Mouse (Mus musculus): ENCODE measurements around the gene Cox7a1. TPM values are rescaled to one million over a fixed set of nuclear protein-coding genes. Genes with fewer than 3 reads are reported as not detected.
A peak's percentile ranks its signal among the peaks of the same experiment; 100 is the strongest.

Cox7a1 gene
- total and polyA plus RNA-seq, 2 experiments from 2014 or later, result 816 to 1,339 TPM

GRCm38 (mm10) chr7:30184641-30185348 is 851 bp downstream of the Cox7a1 start:
- Histone ChIP-seq H3K4me1 (ENCODE audit: control insufficient read depth, insufficient read depth) (0 out of 2 replicates have a peak, but pooled peaks cover 6% of the 10 kb centered on the region), H3K4me3 (ENCODE audit: low read depth, low read length) (peak overlapping the region; percentile 62), H3K4me2 (ENCODE audit: low read depth, low read length) (peak overlapping the region; percentile 76), H3K27me3 (ENCODE audit: control insufficient read depth, insufficient read depth, low read length) (no peaks in the 10 kb centered on the region), H3K36me3 (replicated peaks; ENCODE audit: control insufficient read depth, insufficient read depth, low read length) (peaks cover 33% of the 10 kb centered on the region), H3K9me3 (replicated peaks; ENCODE audit: control insufficient read depth, low read length) (no peaks in the 10 kb centered on the region), H3K9ac (replicated peaks; ENCODE audit: low read depth, low read length) (peak overlapping the region; percentile 69), H3K27ac (ENCODE audit: low read depth) (peak overlapping the region; percentile 73)
- ATAC-seq (ENCODE audit: insufficient read depth, low read depth) (peak; percentile 12; the same call in 1 of the 2 replicates), DNase-seq (ENCODE audit: low spot score) (no peak)
- 61% methylated on average over 13 of the region's 13 CpGs for WGBS
- TF ChIP-seq EP300 (IDR thresholded peaks at IDR 0.05; ENCODE audit: low read depth) (no peak), CTCF (IDR thresholded peaks at IDR 0.05; ENCODE audit: low read depth) (no peak)

- 71% methylated on average over 12 of the region's 12 CpGs for WGBS
- no peaks in the 10 kb centered on the region for H3K9me3 ChIP-seq (replicated peaks; ENCODE audit: control insufficient read depth, low read length)
- H3K4me3 ChIP-seq (ENCODE audit: low read depth, low read length), result no peak overlapping the region
- no peaks in the 10 kb centered on the region for H3K27me3 ChIP-seq (ENCODE audit: control insufficient read depth, insufficient read depth, low read length)
- ATAC-seq (ENCODE audit: insufficient read depth, low read depth) (no peak), DNase-seq (ENCODE audit: low spot score) (no peak)
- H3K4me2 ChIP-seq (ENCODE audit: low read depth, low read length), result no peak overlapping the region
- H3K27ac ChIP-seq (ENCODE audit: low read depth), result no peak overlapping the region
- H3K36me3 ChIP-seq (replicated peaks; ENCODE audit: control insufficient read depth, insufficient read depth, low read length), result peaks cover 60% of the 10 kb centered on the region
- no peak overlapping the region for H3K9ac ChIP-seq (replicated peaks; ENCODE audit: low read depth, low read length)
- H3K4me1 ChIP-seq (ENCODE audit: control insufficient read depth, insufficient read depth), result 0 out of 2 replicates have a peak, but pooled peaks cover 11% of the 10 kb centered on the region
- TF ChIP-seq EP300 (IDR thresholded peaks at IDR 0.05; ENCODE audit: low read depth) (no peak), CTCF (IDR thresholded peaks at IDR 0.05; ENCODE audit: low read depth) (no peak)
Observed at GRCm38 (mm10) chr7:30188344-30189115, 4.6 kb downstream of the Cox7a1 start.

- TF ChIP-seq CTCF (IDR thresholded peaks at IDR 0.05; ENCODE audit: low read depth), result no peak
- no peak for TF ChIP-seq EP300 (IDR thresholded peaks at IDR 0.05; ENCODE audit: low read depth)
- no peak overlapping the region for H3K9ac ChIP-seq (replicated peaks; ENCODE audit: low read depth, low read length)
- 0 out of 2 replicates have a peak, but pooled peaks cover 11% of the 10 kb centered on the region for H3K4me1 ChIP-seq (ENCODE audit: control insufficient read depth, insufficient read depth)
- ATAC-seq (ENCODE audit: insufficient read depth, low read depth), result no peak
- no peaks in the 10 kb centered on the region for H3K27me3 ChIP-seq (ENCODE audit: control insufficient read depth, insufficient read depth, low read length)
- no peak for DNase-seq (ENCODE audit: low spot score)
- H3K9me3 ChIP-seq (replicated peaks; ENCODE audit: control insufficient read depth, low read length), result no peaks in the 10 kb centered on the region
- 70% methylated on average over 4 of the region's 4 CpGs for WGBS
- no peak overlapping the region for H3K27ac ChIP-seq (ENCODE audit: low read depth)
- no peak overlapping the region for H3K4me3 ChIP-seq (ENCODE audit: low read depth, low read length)
- H3K4me2 ChIP-seq (ENCODE audit: low read depth, low read length), result no peak overlapping the region
- H3K36me3 ChIP-seq (replicated peaks; ENCODE audit: control insufficient read depth, insufficient read depth, low read length), result peaks cover 60% of the 10 kb centered on the region
Observed at GRCm38 (mm10) chr7:30189116-30189491, 5.2 kb downstream of the Cox7a1 start.

- no peak overlapping the region for H3K4me2 ChIP-seq (ENCODE audit: low read depth, low read length)
- no peak overlapping the region for H3K27ac ChIP-seq (ENCODE audit: low read depth)
- H3K27me3 ChIP-seq (ENCODE audit: control insufficient read depth, insufficient read depth, low read length), result no peaks in the 10 kb centered on the region
- no peak overlapping the region for H3K9ac ChIP-seq (replicated peaks; ENCODE audit: low read depth, low read length)
- WGBS, result 92% methylated on average over 12 of the region's 12 CpGs
- H3K36me3 ChIP-seq (replicated peaks; ENCODE audit: control insufficient read depth, insufficient read depth, low read length), result peaks cover 49% of the 10 kb centered on the region
- no peak for DNase-seq (ENCODE audit: low spot score)
- TF ChIP-seq EP300 (IDR thresholded peaks at IDR 0.05; ENCODE audit: low read depth) (no peak), CTCF (IDR thresholded peaks at IDR 0.05; ENCODE audit: low read depth) (no peak)
- H3K4me1 ChIP-seq (ENCODE audit: control insufficient read depth, insufficient read depth), result 0 out of 2 replicates have a peak, but pooled peaks cover 9% of the 10 kb centered on the region
- ATAC-seq (ENCODE audit: insufficient read depth, low read depth), result no peak
- H3K4me3 ChIP-seq (ENCODE audit: low read depth, low read length), result no peak overlapping the region
- no peaks in the 10 kb centered on the region for H3K9me3 ChIP-seq (replicated peaks; ENCODE audit: control insufficient read depth, low read length)
Observed at GRCm38 (mm10) chr7:30192088-30192487, 8.1 kb downstream of the Cox7a1 start.

- TF ChIP-seq CTCF (IDR thresholded peaks at IDR 0.05; ENCODE audit: low read depth) (no peak), EP300 (IDR thresholded peaks at IDR 0.05; ENCODE audit: low read depth) (no peak)
- no peaks in the 10 kb centered on the region for H3K27me3 ChIP-seq (ENCODE audit: control insufficient read depth, insufficient read depth, low read length)
- DNase-seq (ENCODE audit: low spot score), result no peak
- H3K36me3 ChIP-seq (replicated peaks; ENCODE audit: control insufficient read depth, insufficient read depth, low read length), result peaks cover 40% of the 10 kb centered on the region
- no peaks in the 10 kb centered on the region for H3K9me3 ChIP-seq (replicated peaks; ENCODE audit: control insufficient read depth, low read length)
- ATAC-seq (ENCODE audit: insufficient read depth, low read depth), result no peak
- WGBS, result 45% methylated on average over 9 of the region's 9 CpGs
- peak overlapping the region; percentile 69 for H3K4me3 ChIP-seq (ENCODE audit: low read depth, low read length)
- 0 out of 2 replicates have a peak, but pooled peaks cover 9% of the 10 kb centered on the region for H3K4me1 ChIP-seq (ENCODE audit: control insufficient read depth, insufficient read depth)
- H3K9ac ChIP-seq (replicated peaks; ENCODE audit: low read depth, low read length), result peak overlapping the region; percentile 79; the same call in 1 of the 2 replicates
- peak overlapping the region; percentile 80 for H3K4me2 ChIP-seq (ENCODE audit: low read depth, low read length)
- no peak overlapping the region for H3K27ac ChIP-seq (ENCODE audit: low read depth)
Observed at GRCm38 (mm10) chr7:30193013-30193412, 9.1 kb downstream of the Cox7a1 start.
